ENCODE assay signal across 8 mouse cellular contexts in genomic region chr9:101251644-101252337, GRCm38 (mm10). TPM values are rescaled to one million over a fixed set of nuclear protein-coding genes. Genes with fewer than 3 reads are reported as not detected.
A peak's percentile ranks its signal among the peaks of the same experiment; 100 is the strongest.
DNase-seq lines count a peak whose midpoint lies in the region; ATAC-seq and TF ChIP-seq lines count a peak whose summit lies in the region.

Gene Ppp2r3a, minus strand, starts transcription at chr9:101251795.

- no peak for TF ChIP-seq POLR2A in thymus, adult 2 months (IDR thresholded peaks at IDR 0.05; ENCODE audit: control insufficient read depth, extremely low read depth, insufficient read depth, low read length, poor library complexity)

- no peaks in the 10 kb centered on the region for H3K36me3 ChIP-seq in hindbrain, embryonic 11.5 days (ENCODE audit: control insufficient read depth, insufficient read depth, low read length)
- H3K36me3 ChIP-seq in lung, embryonic 16.5 days (ENCODE audit: control insufficient read depth, insufficient read depth, low read length): no peaks in the 10 kb centered on the region
- H3K36me3 ChIP-seq in thymus, adult 2 months (ENCODE audit: control insufficient read depth, insufficient read depth, low read length): no peaks in the 10 kb centered on the region

- peak within 1 kb of the TSS; percentile 83 for H3K9ac ChIP-seq in hindbrain, embryonic 11.5 days (ENCODE audit: low read depth, low read length)
- H3K9ac ChIP-seq in lung, embryonic 16.5 days (ENCODE audit: low read length): peak within 1 kb of the TSS; percentile 91

- TF ChIP-seq CTCF in thymus, adult 2 months (IDR thresholded peaks at IDR 0.05; ENCODE audit: borderline replicate concordance, control insufficient read depth, extremely low read depth, insufficient read depth, low read length, poor library complexity): no peak

- no peaks in the 10 kb centered on the region for H3K27me3 ChIP-seq in hindbrain, embryonic 11.5 days (ENCODE audit: control insufficient read depth, insufficient read depth, low read length)
- H3K27me3 ChIP-seq in lung, embryonic 16.5 days (ENCODE audit: control insufficient read depth, insufficient read depth, low read depth, low read length): no peaks in the 10 kb centered on the region
- no peaks in the 10 kb centered on the region for H3K27me3 ChIP-seq in thymus, adult 2 months (ENCODE audit: control insufficient read depth, insufficient read depth, low read length)

- peak within 1 kb of the TSS; percentile 95 for H3K27ac ChIP-seq in hindbrain, embryonic 11.5 days (ENCODE audit: low read depth, low read length)
- H3K27ac ChIP-seq in lung, embryonic 16.5 days (ENCODE audit: low read length): peak within 1 kb of the TSS; percentile 99
- H3K27ac ChIP-seq in thymus, adult 2 months (ENCODE audit: control insufficient read depth, insufficient read depth, low read length): no peak within 1 kb of the TSS

- no peaks in the 10 kb centered on the region for H3K9me3 ChIP-seq in hindbrain, embryonic 11.5 days (ENCODE audit: control insufficient read depth, low read length)
- H3K9me3 ChIP-seq in lung, embryonic 16.5 days (ENCODE audit: control insufficient read depth, low read length): no peaks in the 10 kb centered on the region

- WGBS in hindbrain, embryonic 11.5 days: 3% methylated on average over 25 of the region's 50 CpGs
- WGBS in lung, embryonic 16.5 days: 1% methylated on average over 31 of the region's 50 CpGs
- 2% methylated on average over 47 of the region's 50 CpGs for WGBS in thymus, adult 2 months

- H3K4me2 ChIP-seq in hindbrain, embryonic 11.5 days (replicated peaks; ENCODE audit: low read depth, low read length): peak within 1 kb of the TSS; percentile 74
- peak within 1 kb of the TSS; percentile 67 for H3K4me2 ChIP-seq in lung, embryonic 16.5 days (ENCODE audit: low read depth, low read length)

- peak; percentile 96 for ATAC-seq in hindbrain, embryonic 11.5 days (ENCODE audit: low FRiP score)
- ATAC-seq in lung, embryonic 16.5 days (ENCODE audit: low read depth): peak; percentile 96

- H3K4me1 ChIP-seq in hindbrain, embryonic 11.5 days (replicated peaks; ENCODE audit: control insufficient read depth, insufficient read depth, low read length): no peaks in the 10 kb centered on the region
- H3K4me1 ChIP-seq in lung, embryonic 16.5 days (replicated peaks; ENCODE audit: control insufficient read depth, insufficient read depth, low read length): peaks cover 4% of the 10 kb centered on the region; the same call in 1 of the 2 replicates
- H3K4me1 ChIP-seq in thymus, adult 2 months (replicated peaks; ENCODE audit: control insufficient read depth, insufficient read depth, low read length): peaks cover 5% of the 10 kb centered on the region

- DNase-seq in NIH3T3 (ENCODE audit: low read depth): peak; percentile 95
- peak; percentile 92 for DNase-seq in cerebellum, adult 9-11 months
- peak; percentile 86 to 97 for DNase-seq in frontal cortex, adult 2 months (ENCODE audit: extremely low spot score in 1 of 2, low spot score in 1 of 2)
- DNase-seq in hindbrain, embryonic 11.5 days (ENCODE audit: low spot score): peak; percentile 98
- peak; percentile 94 for DNase-seq in layer of hippocampus, adult 9-11 months
- peak; percentile 94 for DNase-seq in ovary, adult 18-20 months (ENCODE audit: low spot score)
- DNase-seq in thymus, adult 2 months: peak; percentile 97

- H3K4me3 ChIP-seq in hindbrain, embryonic 11.5 days (ENCODE audit: low read depth, low read length): peak within 1 kb of the TSS; percentile 79
- peak within 1 kb of the TSS; percentile 93 for H3K4me3 ChIP-seq in lung, embryonic 16.5 days (ENCODE audit: low read length)
- H3K4me3 ChIP-seq in thymus, adult 2 months (ENCODE audit: control insufficient read depth, insufficient read depth, low read length): peak within 1 kb of the TSS; percentile 99

RNA-seq across cellular contexts. Expression of gene Ppp2r3a, which starts in this region (rescaled TPM):
- 18.7 and 19.1 TPM in 2 replicates for polyA plus RNA-seq in frontal cortex, adult 2 months (2012; rRNA removed)
- 18.0 and 21.4 TPM in 2 replicates for polyA plus RNA-seq in hindbrain, embryonic 11.5 days (2014; fragmentation: Nextera tagmentation; extraction: Ambion mirVana)
- polyA plus RNA-seq in lung, embryonic 16.5 days (2015; fragmentation: Nextera tagmentation; extraction: Ambion mirVana): 11.3 and 12.4 TPM in 2 replicates
- 1.0 and 2.7 TPM in 2 replicates for polyA plus RNA-seq in thymus, adult 2 months (2012; rRNA removed)
